Mouse (Mus musculus): Measurements from ENCODE around the gene Wwc1. TPM values are rescaled to one million over a fixed set of nuclear protein-coding genes. Genes with fewer than 3 reads are reported as not detected.

The Wwc1 gene
- 10 to 100 TPM; 79.1 to 98.9 (median 90.3) TPM for total RNA-seq (2022)

- DNase-seq (ENCODE audit: low spot score in 2 of 2): peak in 1 of 2 experiments; percentile 55
These were observed at the start of gene Wwc1 for GRCm38 (mm10) chr11:35980411-35980917. Wwc1 (minus strand) TSS chr11:35980527.

GRCm38 (mm10) chr11:36020009-36020408, 39.7 kb upstream of the Wwc1 start:
- DNase-seq (ENCODE audit: low spot score in 2 of 2): no peak

GRCm38 (mm10) chr11:36013179-36013578, 32.9 kb upstream of the Wwc1 start:
- no peak for DNase-seq (ENCODE audit: low spot score in 2 of 2)

- no peak for DNase-seq (ENCODE audit: low spot score in 2 of 2)
These were observed 29.2 kb upstream of the Wwc1 start for GRCm38 (mm10) chr11:36009281-36010208.

- DNase-seq (ENCODE audit: low spot score in 2 of 2): no peak
These were observed 22.6 kb upstream of the Wwc1 start for GRCm38 (mm10) chr11:36002900-36003299.

GRCm38 (mm10) chr11:36001282-36001970, 21.1 kb upstream of the Wwc1 start:
- peak; percentile 91 to 95 for DNase-seq (ENCODE audit: low spot score in 2 of 2)

- no peak for DNase-seq (ENCODE audit: low spot score in 2 of 2)
These were observed 20.4 kb upstream of the Wwc1 start for GRCm38 (mm10) chr11:36000585-36001281.

GRCm38 (mm10) chr11:36000038-36000437, 19.7 kb upstream of the Wwc1 start:
- no peak for DNase-seq (ENCODE audit: low spot score in 2 of 2)

- DNase-seq (ENCODE audit: low spot score in 2 of 2): no peak
These were observed 17.7 kb upstream of the Wwc1 start for GRCm38 (mm10) chr11:35998048-35998447.

GRCm38 (mm10) chr11:35995310-35995709, 15.0 kb upstream of the Wwc1 start:
- DNase-seq (ENCODE audit: low spot score in 2 of 2): no peak

GRCm38 (mm10) chr11:35991846-35992245, 11.5 kb upstream of the Wwc1 start:
- DNase-seq (ENCODE audit: low spot score in 2 of 2): peak in 1 of 2 experiments; percentile 61

GRCm38 (mm10) chr11:35989967-35990366, 9.6 kb upstream of the Wwc1 start:
- no peak for DNase-seq (ENCODE audit: low spot score in 2 of 2)

GRCm38 (mm10) chr11:35985841-35986393, 5.6 kb upstream of the Wwc1 start:
- DNase-seq (ENCODE audit: low spot score in 2 of 2): peak; percentile 78 to 83

- no peak for DNase-seq (ENCODE audit: low spot score in 2 of 2)
These were observed 2.4 kb upstream of the Wwc1 start for GRCm38 (mm10) chr11:35982734-35983133.

GRCm38 (mm10) chr11:35979733-35980410, 455 bp downstream of the Wwc1 start:
- DNase-seq (ENCODE audit: low spot score in 2 of 2): no peak

- DNase-seq (ENCODE audit: low spot score in 2 of 2): no peak
These were observed 1.0 kb downstream of the Wwc1 start for GRCm38 (mm10) chr11:35979266-35979732.

- no peak for DNase-seq (ENCODE audit: low spot score in 2 of 2)
These were observed 2.5 kb downstream of the Wwc1 start for GRCm38 (mm10) chr11:35977796-35978195.

- DNase-seq (ENCODE audit: low spot score in 2 of 2): no peak
These were observed 3.2 kb downstream of the Wwc1 start for GRCm38 (mm10) chr11:35977096-35977495.

- DNase-seq (ENCODE audit: low spot score in 2 of 2): peak; percentile 51 to 66
These were observed 3.8 kb downstream of the Wwc1 start for GRCm38 (mm10) chr11:35976482-35976881.

GRCm38 (mm10) chr11:35974632-35975450, 5.5 kb downstream of the Wwc1 start:
- DNase-seq (ENCODE audit: low spot score in 2 of 2): no peak
